Mouse (Mus musculus): Measurements from ENCODE around the gene Ggn.
"Not testable (repeated sequence)": the region's sequence is repeated elsewhere in the genome, so short reads cannot be mapped to it uniquely, and the experiment has no call there.

DNA sequence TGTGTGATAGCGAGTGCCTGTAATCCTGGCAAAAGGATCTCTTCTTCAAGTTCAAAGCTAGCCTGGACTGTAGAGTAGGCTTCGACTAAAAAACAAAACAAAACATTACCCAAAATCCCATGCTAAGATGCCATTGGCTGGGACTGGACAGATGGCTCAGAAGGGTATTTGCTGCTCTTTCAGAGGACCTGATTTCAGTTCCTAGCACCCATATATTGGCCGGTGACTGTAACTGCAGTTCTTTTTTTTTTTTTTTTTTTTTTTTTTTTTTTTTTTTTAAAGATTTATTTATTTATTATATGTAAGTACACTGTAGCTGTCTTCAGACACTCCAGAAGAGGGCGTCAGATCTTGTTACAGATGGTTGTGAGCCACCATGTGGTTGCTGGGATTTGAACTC is 30.8 kb upstream of the Ggn start:
- TF ChIP-seq CTCF (IDR thresholded peaks at IDR 0.05; ENCODE audit: extremely low read depth, insufficient read depth, insufficient read length, insufficient replicate concordance); POLR2A (IDR thresholded peaks at IDR 0.05; ENCODE audit: low read depth, low read length): not testable (repeated sequence)

Data from spleen, adult 2 months (tissue).